Mouse (Mus musculus): ENCODE measurements around the gene Hist1h4j.

DNA sequence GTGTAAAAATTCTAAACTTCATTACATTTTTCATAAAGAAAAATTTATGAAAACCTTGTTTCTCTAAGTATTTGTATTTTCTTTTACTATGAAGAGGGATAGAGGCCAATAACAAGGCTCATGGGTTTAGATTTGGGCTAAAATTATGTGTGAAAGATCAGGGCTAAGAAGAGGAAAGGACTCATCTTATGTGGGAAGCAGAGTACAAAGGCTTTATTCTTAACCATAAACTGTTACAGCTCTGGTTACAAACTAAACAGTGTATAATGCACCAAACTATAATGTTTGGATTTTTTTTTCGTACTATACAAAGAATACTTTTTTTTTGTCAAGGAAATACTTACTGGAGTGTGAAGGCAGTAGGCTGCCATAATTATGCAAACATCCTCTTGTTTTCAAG is 20.8 kb downstream of the Hist1h4j start:
- TF ChIP-seq MEF2A (IDR thresholded peaks at IDR 0.05; ENCODE audit: extremely low read depth, insufficient replicate concordance, low read depth, low read length, poor library complexity, severe bottlenecking) (no peak), ETS1 (IDR thresholded peaks at IDR 0.05; ENCODE audit: low read depth, low read length) (no peak), MAX (IDR thresholded peaks at IDR 0.05; ENCODE audit: low read length) (no peak), GATA1 (IDR thresholded peaks at IDR 0.05; ENCODE audit: low read depth, low read length) (no peak), CTCF (IDR thresholded peaks at IDR 0.05 in 2 of 3, conservative IDR thresholded peaks at IDR 0.05 in 1 of 3; ENCODE audit: control insufficient read depth in 1 of 3, insufficient read depth in 1 of 3, low read depth in 2 of 3, low read length in 3 of 3, poor library complexity in 1 of 3, severe bottlenecking in 1 of 3) (no peak), ZMIZ1 (IDR thresholded peaks at IDR 0.05; ENCODE audit: low read depth, low read length) (no peak), TCF12 (IDR thresholded peaks at IDR 0.05; ENCODE audit: low read depth, low read length) (no peak), USF1 (IDR thresholded peaks at IDR 0.05; ENCODE audit: low read depth, low read length) (no peak), ZNF384 (IDR thresholded peaks at IDR 0.05; ENCODE audit: low read depth, low read length) (no peak), MAZ (IDR thresholded peaks at IDR 0.05; ENCODE audit: low read depth, low read length) (no peak), HCFC1 (IDR thresholded peaks at IDR 0.05; ENCODE audit: low read depth, low read length) (no peak)
